Mouse (Mus musculus) urinary bladder, postnatal 0 days (tissue): ENCODE data around the gene Alpk1. TPM values are rescaled to one million over a fixed set of nuclear protein-coding genes. Genes with fewer than 3 reads are reported as not detected.

ENCODE experiments used
- polyA plus RNA-seq: library from polyadenylated mRNA; unstranded; fragments of >200 nt; fragmentation: Nextera tagmentation; extraction: Ambion mirVana; gene quantifications from 2 replicates; pipeline ENCODE4 v1.2.1, GENCODE M21; 2015

Gene Alpk1
- 2.2 and 2.6 TPM in 2 replicates for polyA plus RNA-seq

GRCm38 (mm10) chr3:127780021-127780644, at the start of gene Alpk1:
Gene Alpk1 (minus strand): TSS chr3:127780527.

GRCm38 (mm10) chr3:127789500-127790191, 9.3 kb upstream of the Alpk1 start, which contains the start of gene Tifa:
Gene Tifa (plus strand): TSS chr3:127789805.

GRCm38 (mm10) chr3:127633080-127634032, 147.0 kb downstream of the Alpk1 start, which contains the start of gene Neurog2:
Gene Neurog2 (plus strand): TSS chr3:127633135.

Other genes starting within 250 kb of the Alpk1 start
- gene Larp7, start 227.2 kb downstream of the Alpk1 start, polyA plus RNA-seq: 27.9 and 36.8 TPM in 2 replicates
- gene Zgrf1, start 227.0 kb downstream of the Alpk1 start, polyA plus RNA-seq: 2.5 and 3.4 TPM in 2 replicates
- gene Neurog2, start 147.4 kb downstream of the Alpk1 start, polyA plus RNA-seq: not detected in 2 replicates
- 5.2 TPM in 2 replicates for gene Tifa, start 9.3 kb upstream of the Alpk1 start, polyA plus RNA-seq
- gene Ap1ar, start 57.0 kb upstream of the Alpk1 start, polyA plus RNA-seq: 29.9 and 31.0 TPM in 2 replicates
- 20.8 and 22.0 TPM in 2 replicates for gene Fam241a, start 115.8 kb upstream of the Alpk1 start, polyA plus RNA-seq